Mouse (Mus musculus): Measurements from ENCODE around the gene Srsf7.

Srsf7 gene

GRCm38 (mm10) chr17:80156905-80157304 is 50.2 kb downstream of the Srsf7 start:
- DNase-seq (ENCODE audit: low read depth), result no peak

GRCm38 (mm10) chr17:80153631-80154030 is 53.5 kb downstream of the Srsf7 start:
- DNase-seq (ENCODE audit: low read depth), result no peak

DNA sequence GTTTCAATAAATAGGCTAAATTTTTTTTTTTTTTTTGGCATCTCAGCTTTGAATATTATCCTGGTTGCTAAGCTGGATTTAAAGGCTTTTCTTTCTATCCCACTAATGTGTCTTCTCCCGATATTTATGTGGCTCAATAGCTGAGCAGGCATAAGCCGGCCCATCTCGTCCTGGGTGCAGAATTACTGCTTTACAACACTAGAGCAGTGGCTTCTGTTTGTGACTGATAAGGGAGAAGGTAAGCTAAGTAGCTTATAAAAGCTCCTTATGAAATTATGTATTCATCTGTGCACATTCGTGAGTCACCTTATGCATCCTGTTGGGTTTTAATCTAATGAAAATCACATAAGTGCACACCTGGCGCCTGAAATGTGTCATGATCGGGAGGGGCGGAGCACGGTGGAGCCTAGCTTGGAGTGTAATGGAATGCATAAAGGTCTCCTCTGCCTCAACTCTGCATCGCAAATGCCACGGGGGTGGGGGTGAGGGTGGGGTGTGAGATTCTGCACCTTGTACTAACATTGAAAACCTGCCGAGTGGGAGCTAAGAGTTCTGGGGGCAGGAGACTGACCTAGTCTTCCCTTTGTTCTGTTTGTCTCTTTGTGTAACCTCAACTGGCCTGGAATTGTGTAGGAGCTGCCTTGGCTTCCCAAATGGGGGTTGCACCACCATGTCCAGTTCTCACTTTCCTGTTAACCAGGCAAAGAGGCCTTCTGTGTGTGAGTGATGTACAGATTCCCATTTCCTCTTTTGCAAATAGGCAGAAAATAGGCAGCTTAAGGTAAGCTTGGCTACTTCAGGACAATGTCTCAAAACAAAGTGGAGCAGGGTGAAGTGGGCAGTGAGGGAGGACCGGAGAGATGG is 54.1 kb downstream of the Srsf7 start:
- no peak for DNase-seq (ENCODE audit: low read depth)

DNA sequence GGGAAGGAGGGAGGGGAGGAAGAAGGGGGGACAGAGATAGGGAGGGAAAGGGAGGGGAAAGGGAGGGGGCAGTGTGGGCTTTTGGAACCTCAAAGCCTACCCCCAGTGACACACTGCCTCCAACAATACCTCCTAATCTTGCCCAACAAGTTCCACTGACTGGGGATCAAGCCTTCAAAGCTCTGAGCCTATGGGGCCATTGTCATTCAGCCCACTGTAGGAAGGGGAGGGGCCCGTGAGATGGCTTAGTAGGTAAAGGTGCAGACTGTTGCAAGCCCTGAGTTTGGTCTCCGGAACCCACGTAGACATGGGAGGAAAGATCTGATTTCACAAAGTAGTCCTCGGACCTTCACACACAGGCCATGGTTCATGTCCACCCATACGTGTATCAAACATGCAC is 55.8 kb downstream of the Srsf7 start:
- DNase-seq (ENCODE audit: low read depth), result no peak
